Mouse (Mus musculus) mesoderm, embryonic 11.5 days (tissue): ENCODE results near the gene Ryr1.

Source experiments
- DNase-seq: peaks from one replicate; pipeline ENCODE4 v3.0.0-alpha.2; 2012; ENCODE audit warnings: low read depth, low spot score

The Ryr1 gene

GRCm38 (mm10) chr7:29037261-29037660 lies 87.7 kb downstream of the Ryr1 start:
- no peak for DNase-seq

- no peak for DNase-seq
Measured at GRCm38 (mm10) chr7:29032685-29033084, 92.3 kb downstream of the Ryr1 start.

DNA sequence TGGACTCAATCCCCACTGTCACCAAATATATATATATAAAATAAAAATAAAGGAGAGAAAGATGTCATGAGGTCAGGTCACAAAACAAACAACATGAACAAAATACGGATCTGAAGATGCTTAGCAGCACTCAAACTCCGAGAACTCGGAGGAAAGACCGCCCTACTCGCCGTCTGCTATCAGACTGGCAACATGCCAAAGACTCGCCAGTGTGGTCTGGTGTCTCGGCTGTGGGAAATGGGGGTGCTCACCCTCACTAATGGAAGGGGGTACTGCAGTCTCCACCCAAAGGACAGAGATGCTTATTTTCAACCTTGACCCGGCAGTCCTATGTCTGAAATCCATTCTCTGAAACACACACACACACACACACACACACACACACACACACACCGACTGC lies 93.3 kb downstream of the Ryr1 start:
- DNase-seq, result no peak

- DNase-seq, result no peak
Measured at GRCm38 (mm10) chr7:29029690-29030656, 95.0 kb downstream of the Ryr1 start.

DNA sequence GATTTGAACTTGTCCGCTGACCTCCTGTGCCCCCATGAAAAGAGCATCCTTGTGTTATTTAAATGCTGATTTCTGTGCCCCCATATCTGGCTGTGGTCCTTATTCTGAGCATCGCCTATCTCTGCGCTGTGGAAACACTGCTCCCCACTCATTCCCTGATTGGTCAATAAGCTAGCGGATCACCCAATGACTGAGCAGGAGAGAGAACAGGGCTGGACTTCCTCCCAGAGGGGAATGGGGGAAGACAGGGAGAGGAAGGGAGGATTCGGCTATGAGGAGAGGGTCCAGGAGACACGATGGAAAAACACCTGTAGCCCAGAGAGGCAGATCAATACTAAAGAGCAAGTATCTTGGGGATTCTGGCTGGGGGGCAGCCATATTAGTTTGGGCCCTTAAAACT lies 96.2 kb downstream of the Ryr1 start:
- no peak for DNase-seq

DNA sequence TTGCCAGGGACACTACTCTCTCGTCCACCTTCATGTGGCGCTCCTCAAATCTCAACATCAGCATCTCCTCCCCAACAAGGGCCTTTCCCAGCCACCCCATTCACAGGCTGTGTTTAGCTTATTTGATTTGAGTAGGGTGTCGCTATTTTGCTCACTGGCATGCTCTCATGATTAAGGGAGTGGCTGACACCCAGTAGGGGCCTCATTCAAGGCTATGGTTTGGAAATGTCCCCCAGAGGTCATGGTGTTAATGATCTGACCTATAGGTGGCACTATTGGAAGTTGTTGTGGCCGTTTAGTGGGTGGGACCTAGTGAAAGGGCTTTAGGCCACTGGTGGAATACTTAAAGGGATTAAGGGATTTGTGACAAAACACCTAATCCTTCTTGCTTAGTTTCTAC lies 98.2 kb downstream of the Ryr1 start:
- no peak for DNase-seq

DNA sequence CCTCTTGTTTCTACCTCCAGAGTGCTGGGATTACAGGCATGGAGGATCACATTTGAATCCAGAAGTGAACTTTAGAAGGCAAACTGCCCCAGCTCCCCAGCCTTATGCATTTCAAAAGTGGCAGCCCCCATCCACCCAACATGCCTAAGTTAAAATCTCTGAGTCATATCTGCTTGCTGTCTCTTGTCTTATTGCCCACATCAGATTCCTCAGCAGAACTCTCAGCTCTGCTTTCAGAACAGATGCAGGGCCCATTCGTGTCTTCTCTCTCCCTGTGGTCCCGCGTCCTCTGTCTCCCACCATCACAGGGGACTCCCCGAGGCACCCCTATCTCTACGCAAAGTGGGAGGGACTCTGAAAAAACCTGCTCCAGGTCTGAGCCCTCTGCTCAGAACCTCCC lies 98.8 kb downstream of the Ryr1 start:
- no peak for DNase-seq

GRCm38 (mm10) chr7:29025566-29025965 lies 99.4 kb downstream of the Ryr1 start:
- no peak for DNase-seq

- DNase-seq, result no peak
Measured at GRCm38 (mm10) chr7:29023514-29023913, 101.5 kb downstream of the Ryr1 start.

- DNase-seq, result no peak
Measured at GRCm38 (mm10) chr7:29022479-29022878, 102.5 kb downstream of the Ryr1 start.

- no peak for DNase-seq
Measured at GRCm38 (mm10) chr7:29019447-29020220, 105.3 kb downstream of the Ryr1 start.

GRCm38 (mm10) chr7:29017222-29017621 lies 107.8 kb downstream of the Ryr1 start:
- DNase-seq, result no peak

DNA sequence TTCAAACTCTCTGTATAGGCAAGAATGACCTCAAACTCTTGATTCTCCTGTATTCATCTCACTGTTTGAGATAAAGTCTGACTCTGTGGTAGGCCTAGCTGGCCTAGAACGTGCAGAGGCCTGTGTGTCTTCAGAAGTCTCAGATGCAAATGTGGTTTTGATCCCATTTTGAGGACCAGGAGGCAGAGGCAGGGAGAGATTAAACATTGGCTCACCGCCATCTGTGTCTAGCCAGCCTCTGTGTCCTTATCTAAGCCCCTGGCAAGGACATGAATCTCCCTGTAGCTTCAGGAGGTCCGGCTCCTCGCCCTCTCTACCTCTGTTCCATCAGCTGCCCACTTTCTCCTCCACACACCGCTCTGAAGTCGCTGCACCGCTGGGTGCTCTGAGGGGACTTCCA lies 108.5 kb downstream of the Ryr1 start:
- DNase-seq, result no peak

DNA sequence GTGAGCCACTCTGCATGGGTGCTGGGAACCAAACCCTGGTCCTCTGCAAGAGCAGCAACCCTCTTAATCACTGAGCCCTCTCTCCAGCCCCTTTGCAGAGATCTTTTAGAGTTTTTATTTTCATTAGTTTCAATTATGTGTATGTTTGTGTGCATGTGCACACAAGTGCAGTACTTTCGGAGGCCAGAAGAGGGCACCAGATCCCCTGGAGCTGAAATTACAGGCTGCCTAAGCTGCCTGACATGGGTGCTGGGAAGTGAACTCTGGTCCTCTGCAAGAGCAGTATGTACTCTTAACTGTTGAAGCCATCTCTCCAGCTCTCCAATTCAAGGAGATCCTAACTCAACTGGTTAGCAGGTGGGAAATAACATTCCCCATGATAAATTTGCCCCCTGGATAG lies 110.0 kb downstream of the Ryr1 start:
- DNase-seq, result no peak

- DNase-seq, result no peak
Measured at GRCm38 (mm10) chr7:29008714-29009113, 116.3 kb downstream of the Ryr1 start.

- DNase-seq, result no peak
Measured at GRCm38 (mm10) chr7:29008171-29008570, 116.8 kb downstream of the Ryr1 start.

GRCm38 (mm10) chr7:29007224-29008101 lies 117.5 kb downstream of the Ryr1 start:
- no peak for DNase-seq

GRCm38 (mm10) chr7:29000651-29001605 lies 124.1 kb downstream of the Ryr1 start:
- DNase-seq, result peak; percentile 84

GRCm38 (mm10) chr7:28993402-28993801 lies 131.6 kb downstream of the Ryr1 start:
- no peak for DNase-seq

DNA sequence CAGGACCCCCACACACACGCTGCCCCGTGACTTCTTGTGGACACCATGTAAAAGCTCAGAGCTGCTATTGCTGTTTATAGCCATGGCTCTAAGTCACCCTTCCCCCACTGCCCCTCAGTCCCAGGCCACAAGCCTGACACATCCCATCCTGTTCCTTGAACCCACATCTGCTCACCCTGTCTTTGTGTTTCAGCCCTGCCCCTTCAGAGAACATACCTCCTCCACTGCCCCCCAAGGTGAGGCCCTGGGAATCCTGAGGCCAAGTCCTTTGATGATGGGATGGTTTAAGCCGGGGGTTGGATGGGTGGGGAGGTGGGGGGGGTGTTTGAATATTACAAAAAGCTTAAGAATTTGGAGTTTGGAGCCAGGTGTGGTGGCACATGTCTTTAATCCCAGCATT lies 132.0 kb downstream of the Ryr1 start:
- no peak for DNase-seq

GRCm38 (mm10) chr7:28991616-28992015 lies 133.4 kb downstream of the Ryr1 start:
- DNase-seq, result no peak
